Mouse (Mus musculus): Measurements from ENCODE around the gene Fank1. TPM values are rescaled to one million over a fixed set of nuclear protein-coding genes. Genes with fewer than 3 reads are reported as not detected.

Gene Fank1
- polyA plus RNA-seq, 1 experiment = 0.47 TPM

DNA sequence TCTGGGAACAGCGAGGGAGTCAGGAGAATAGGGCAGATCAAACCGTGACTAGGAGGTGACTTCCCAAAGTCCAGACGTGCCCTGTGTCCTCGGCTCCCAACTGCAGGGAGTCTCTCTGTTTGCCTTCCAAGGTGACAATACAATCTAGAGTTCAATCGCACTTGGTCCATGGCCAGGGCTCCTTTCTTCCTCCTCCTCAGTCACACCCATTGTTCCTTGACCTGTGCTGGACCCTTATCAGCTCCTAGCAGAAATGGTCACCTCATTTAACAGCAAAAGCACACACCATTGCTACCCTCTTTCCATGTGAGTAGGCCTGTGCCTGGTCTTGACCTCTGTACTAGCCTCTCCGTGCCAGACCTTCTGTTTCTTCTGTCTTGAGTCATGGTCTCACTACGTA, 144.1 kb downstream of the Fank1 start:
- Histone ChIP-seq H3K4me3 (ENCODE audit: insufficient read depth, poor library complexity, severe bottlenecking) (no peak overlapping the region), H3K79me2 (ENCODE audit: control insufficient read depth, insufficient read depth) (no peaks in the 10 kb centered on the region), H3ac (ENCODE audit: control insufficient read depth, insufficient read length, low read depth) (no peak overlapping the region), H3K36me3 (ENCODE audit: control insufficient read depth, insufficient read depth) (no peaks in the 10 kb centered on the region), H3K79me3 (ENCODE audit: low read depth) (no peaks in the 10 kb centered on the region), H3K27me3 (ENCODE audit: control insufficient read depth, insufficient read depth, insufficient read length) (no peaks in the 10 kb centered on the region)
- TF ChIP-seq CTCF (IDR thresholded peaks at IDR 0.05; ENCODE audit: control insufficient read depth, insufficient read depth, insufficient read length) = no peak
- no peak for TF ChIP-seq MYOG (IDR thresholded peaks at IDR 0.05; ENCODE audit: control insufficient read depth, extremely low read depth, insufficient read length)
- no peak for TF ChIP-seq USF1 (IDR thresholded peaks at IDR 0.05; ENCODE audit: low read depth)
- TF ChIP-seq MAX (IDR thresholded peaks at IDR 0.05) = no peak
- TF ChIP-seq MYOD1 (IDR thresholded peaks at IDR 0.05; ENCODE audit: control insufficient read depth, insufficient read length, low read depth) = no peak
- no peak for TF ChIP-seq FOSL1 (IDR thresholded peaks at IDR 0.05; ENCODE audit: insufficient read depth, low read length, poor library complexity, severe bottlenecking)
- no peak for TF ChIP-seq CEBPB (IDR thresholded peaks at IDR 0.05; ENCODE audit: low read depth)

DNA sequence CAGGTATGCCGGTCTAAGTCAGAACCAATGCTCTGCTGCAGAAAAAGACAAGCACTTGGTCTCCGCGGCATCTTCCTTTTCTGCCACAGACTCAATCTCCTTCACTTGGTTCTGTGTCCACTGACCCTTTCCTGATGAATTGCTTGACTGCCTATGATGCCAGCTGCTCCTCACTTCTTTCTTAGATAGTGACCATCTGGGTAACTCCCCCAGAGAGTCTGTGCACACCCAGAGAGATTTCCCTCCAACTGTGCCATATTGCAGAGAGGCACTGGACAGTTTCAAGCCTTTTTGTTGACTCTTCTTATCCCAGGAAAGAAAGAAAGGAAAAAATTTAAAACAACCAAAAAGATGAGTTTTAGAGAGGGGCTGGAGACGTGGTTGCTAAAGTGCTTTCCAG, 144.6 kb downstream of the Fank1 start:
- Histone ChIP-seq H3K36me3 (ENCODE audit: control insufficient read depth, insufficient read depth) (no peaks in the 10 kb centered on the region), H3K27me3 (ENCODE audit: control insufficient read depth, insufficient read depth, insufficient read length) (no peaks in the 10 kb centered on the region), H3K4me3 (ENCODE audit: insufficient read depth, poor library complexity, severe bottlenecking) (no peak overlapping the region), H3K79me2 (ENCODE audit: control insufficient read depth, insufficient read depth) (no peaks in the 10 kb centered on the region), H3ac (ENCODE audit: control insufficient read depth, insufficient read length, low read depth) (no peak overlapping the region), H3K79me3 (ENCODE audit: low read depth) (no peaks in the 10 kb centered on the region)
- TF ChIP-seq MYOD1 (IDR thresholded peaks at IDR 0.05; ENCODE audit: control insufficient read depth, insufficient read length, low read depth) = no peak

DNA sequence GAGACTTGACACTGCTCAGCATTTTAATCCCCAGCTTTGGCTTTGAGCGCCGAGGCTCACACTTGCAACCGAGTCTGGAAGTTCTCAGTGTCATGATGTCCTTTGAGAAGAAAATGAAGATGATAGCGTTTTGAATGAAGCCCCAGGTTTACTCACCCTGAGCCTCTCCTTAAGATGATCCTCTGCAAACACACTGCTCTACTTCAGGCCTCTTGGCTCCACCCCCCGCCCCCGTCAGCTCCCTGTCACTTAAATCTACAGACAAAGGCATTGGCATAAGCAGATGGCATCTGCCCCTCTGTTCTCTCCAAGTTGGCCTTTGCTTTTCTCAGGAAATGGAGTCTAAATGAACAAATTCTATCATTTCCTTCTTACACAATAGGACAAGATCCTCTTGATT, 147.3 kb downstream of the Fank1 start:
- Histone ChIP-seq H3ac (ENCODE audit: control insufficient read depth, insufficient read length, low read depth) (no peak overlapping the region), H3K27me3 (ENCODE audit: control insufficient read depth, insufficient read depth, insufficient read length) (no peaks in the 10 kb centered on the region), H3K79me2 (ENCODE audit: control insufficient read depth, insufficient read depth) (no peaks in the 10 kb centered on the region), H3K79me3 (ENCODE audit: low read depth) (no peaks in the 10 kb centered on the region), H3K36me3 (ENCODE audit: control insufficient read depth, insufficient read depth) (no peaks in the 10 kb centered on the region), H3K4me3 (ENCODE audit: insufficient read depth, poor library complexity, severe bottlenecking) (no peak overlapping the region)
- no peak for TF ChIP-seq FOSL1 (IDR thresholded peaks at IDR 0.05; ENCODE audit: insufficient read depth, low read length, poor library complexity, severe bottlenecking)
- no peak for TF ChIP-seq MYOG (IDR thresholded peaks at IDR 0.05; ENCODE audit: control insufficient read depth, extremely low read depth, insufficient read length)
- TF ChIP-seq CTCF (IDR thresholded peaks at IDR 0.05; ENCODE audit: control insufficient read depth, insufficient read depth, insufficient read length) = no peak
- no peak for TF ChIP-seq MYOD1 (IDR thresholded peaks at IDR 0.05; ENCODE audit: control insufficient read depth, insufficient read length, low read depth)
- TF ChIP-seq USF1 (IDR thresholded peaks at IDR 0.05; ENCODE audit: low read depth) = no peak
- no peak for TF ChIP-seq CEBPB (IDR thresholded peaks at IDR 0.05; ENCODE audit: low read depth)
- TF ChIP-seq MAX (IDR thresholded peaks at IDR 0.05) = no peak

DNA sequence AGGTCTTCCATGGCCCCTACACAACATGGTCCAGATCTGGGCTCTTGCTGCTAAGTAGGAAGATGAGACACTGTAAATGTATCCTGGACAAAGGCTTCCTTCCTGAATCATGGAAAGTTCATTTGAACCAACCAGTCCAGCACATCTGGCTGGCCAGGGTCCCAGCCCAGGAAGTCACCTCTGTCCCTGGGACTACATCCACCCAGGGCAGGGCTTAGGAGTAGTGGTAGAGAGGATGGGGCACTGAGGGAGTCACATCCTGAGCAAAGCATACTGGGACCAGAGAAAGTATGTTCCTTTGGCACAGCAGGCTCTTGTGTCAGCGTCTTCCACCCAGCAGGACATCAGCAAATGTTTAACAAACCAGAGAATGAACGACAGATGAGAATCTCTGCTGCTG, 149.1 kb downstream of the Fank1 start:
- no peak for TF ChIP-seq CEBPB (IDR thresholded peaks at IDR 0.05; ENCODE audit: low read depth)
- no peak for TF ChIP-seq MYOD1 (IDR thresholded peaks at IDR 0.05; ENCODE audit: control insufficient read depth, insufficient read length, low read depth)
- no peaks in the 10 kb centered on the region for H3K79me2 ChIP-seq (ENCODE audit: control insufficient read depth, insufficient read depth)
- no peaks in the 10 kb centered on the region for H3K79me3 ChIP-seq (ENCODE audit: low read depth)
- no peaks in the 10 kb centered on the region for H3K27me3 ChIP-seq (ENCODE audit: control insufficient read depth, insufficient read depth, insufficient read length)
- H3K36me3 ChIP-seq (ENCODE audit: control insufficient read depth, insufficient read depth) = no peaks in the 10 kb centered on the region
- H3ac ChIP-seq (ENCODE audit: control insufficient read depth, insufficient read length, low read depth) = no peak overlapping the region
- no peak overlapping the region for H3K4me3 ChIP-seq (ENCODE audit: insufficient read depth, poor library complexity, severe bottlenecking)

DNA sequence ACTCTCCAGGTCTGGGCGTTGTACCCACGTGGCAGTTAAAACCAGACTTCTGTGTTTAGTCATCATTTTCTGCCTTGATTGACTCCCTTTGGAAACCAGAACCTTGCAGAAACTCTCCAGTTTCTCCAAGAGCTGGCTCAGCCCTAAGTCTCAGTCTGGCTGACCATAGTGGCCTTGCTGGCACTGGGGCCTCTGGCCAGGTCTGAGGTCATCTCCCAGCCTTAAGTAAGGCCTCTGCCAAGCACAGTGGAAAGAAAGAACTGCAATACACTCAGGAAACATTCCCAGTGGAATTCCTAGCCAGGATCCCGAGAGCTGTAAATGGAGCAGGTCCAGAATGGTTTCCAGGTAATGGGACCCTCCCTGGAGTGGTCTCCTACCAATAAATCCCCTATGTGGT, 152.3 kb downstream of the Fank1 start:
- Histone ChIP-seq H3K4me3 (ENCODE audit: insufficient read depth, poor library complexity, severe bottlenecking) (no peak overlapping the region), H3K27me3 (ENCODE audit: control insufficient read depth, insufficient read depth, insufficient read length) (no peaks in the 10 kb centered on the region), H3K79me3 (ENCODE audit: low read depth) (no peaks in the 10 kb centered on the region), H3ac (ENCODE audit: control insufficient read depth, insufficient read length, low read depth) (no peak overlapping the region), H3K36me3 (ENCODE audit: control insufficient read depth, insufficient read depth) (no peaks in the 10 kb centered on the region), H3K79me2 (ENCODE audit: control insufficient read depth, insufficient read depth) (no peaks in the 10 kb centered on the region)
- TF ChIP-seq USF1 (IDR thresholded peaks at IDR 0.05; ENCODE audit: low read depth) (no peak), MYOD1 (IDR thresholded peaks at IDR 0.05; ENCODE audit: control insufficient read depth, insufficient read length, low read depth) (no peak)

Other genes with a start within 250 kb of the Fank1 start
- not detected for gene Tex36, start 174.7 kb upstream of the Fank1 start, polyA plus RNA-seq (2012; fragmentation: generic; extraction: Trizol)
- 4.9 TPM for gene Edrf1, start 139.3 kb upstream of the Fank1 start, polyA plus RNA-seq (2012; fragmentation: generic; extraction: Trizol)
- gene Mmp21, start 96.8 kb upstream of the Fank1 start, polyA plus RNA-seq (2012; fragmentation: generic; extraction: Trizol) = not detected
- 64.6 TPM for gene Bccip, start 67.5 kb upstream of the Fank1 start, polyA plus RNA-seq (2012; fragmentation: generic; extraction: Trizol)
- gene Uros, start 66.8 kb upstream of the Fank1 start, polyA plus RNA-seq (2012; fragmentation: generic; extraction: Trizol) = 12.9 TPM
- gene Dhx32, start 5.9 kb downstream of the Fank1 start, polyA plus RNA-seq (2012; fragmentation: generic; extraction: Trizol) = 27.0 TPM